Mouse (Mus musculus) CH12.LX (cell line): ENCODE measurements around the gene Mmp8.

Experiments used
- BHLHE40 ChIP-seq: IDR thresholded peaks from 2 replicates; pipeline ENCODE4 v1.6.1; 2011; ENCODE audit warnings: mild to moderate bottlenecking, low read depth, low read length, improper control_type of control experiment
- CHD1 ChIP-seq: IDR thresholded peaks from 2 replicates; pipeline ENCODE4 v1.6.1; 2012; ENCODE audit warnings: low read depth, low read length, improper control_type of control experiment, inconsistent platforms
- CTCF ChIP-seq, 2 experiments: IDR thresholded peaks in 1 of 2; conservative IDR thresholded peaks in 1 of 2; 2 replicates each; pipeline ENCODE4 v1.5.1; 2011 to 2012; ENCODE audit warnings: low read depth in 2 of 2, low read length in 2 of 2, improper control_type of control experiment in 1 of 2, inconsistent platforms in 1 of 2, mild to moderate bottlenecking in 1 of 2, moderate library complexity in 1 of 2
- EP300 ChIP-seq: IDR thresholded peaks from 2 replicates; pipeline ENCODE4 v1.6.1; 2011; ENCODE audit warnings: low read length, improper control_type of control experiment
- ETS1 ChIP-seq: conservative IDR thresholded peaks from 2 replicates; pipeline ENCODE4 v1.6.1; 2012; ENCODE audit warnings: low read depth, mild to moderate bottlenecking, inconsistent platforms, low read length, improper control_type of control experiment, moderate library complexity
- KAT2A ChIP-seq: IDR thresholded peaks from 2 replicates; pipeline ENCODE4 v1.6.1; 2012; ENCODE audit warnings: low read length, improper control_type of control experiment, inconsistent platforms; ENCODE audit not compliant: insufficient replicate concordance
- MEF2A ChIP-seq: IDR thresholded peaks from 2 replicates; pipeline ENCODE4 v1.6.1; 2014; ENCODE audit warnings: low read depth, mild to moderate bottlenecking, inconsistent platforms, low read length, improper control_type of control experiment, borderline replicate concordance
- NELFE ChIP-seq: IDR thresholded peaks from 2 replicates; pipeline ENCODE4 v1.6.1; 2011; ENCODE audit warnings: low read depth, low read length, improper control_type of control experiment
- POLR2A ChIP-seq: IDR thresholded peaks from 2 replicates; pipeline ENCODE4 v1.6.1; 2011; ENCODE audit warnings: low read depth, mild to moderate bottlenecking, improper control_type of control experiment, low read length
- TBP ChIP-seq: conservative IDR thresholded peaks from 2 replicates; pipeline ENCODE4 v1.6.1; 2011; ENCODE audit warnings: low read depth, low read length, improper control_type of control experiment
- TCF12 ChIP-seq: IDR thresholded peaks from 2 replicates; pipeline ENCODE4 v1.6.1; 2014; ENCODE audit warnings: low read depth, mild to moderate bottlenecking, inconsistent platforms, low read length, improper control_type of control experiment
- USF1 ChIP-seq: IDR thresholded peaks from 2 replicates; pipeline ENCODE4 v1.6.1; 2014; ENCODE audit warnings: low read depth, mild to moderate bottlenecking, inconsistent platforms, low read length, improper control_type of control experiment
- ZC3H11A ChIP-seq: IDR thresholded peaks from 2 replicates; pipeline ENCODE4 v1.6.1; 2012; ENCODE audit warnings: low read depth, mild to moderate bottlenecking, inconsistent platforms, low read length, improper control_type of control experiment
- ZMIZ1 ChIP-seq: IDR thresholded peaks from 2 replicates; pipeline ENCODE4 v1.6.1; 2012; ENCODE audit warnings: low read depth, mild to moderate bottlenecking, inconsistent platforms, low read length, improper control_type of control experiment

GRCm38 (mm10) chr9:7544923-7545457 is 13.3 kb upstream of the Mmp8 start:
- TF ChIP-seq TBP (no peak), MEF2A (no peak), TCF12 (no peak), CTCF (conservative IDR thresholded peaks at IDR 0.05 in 1 of 2, IDR thresholded peaks at IDR 0.05 in 1 of 2; ENCODE audit: low read depth in 2 of 2, low read length in 2 of 2) (no peak), BHLHE40 (no peak), USF1 (no peak), EP300 (no peak), ZC3H11A (no peak), KAT2A (no peak), POLR2A (no peak), ZMIZ1 (no peak), ETS1 (no peak), NELFE (no peak), CHD1 (no peak)
